Mouse (Mus musculus): Measurements from ENCODE around the gene Btf3l4. TPM values are rescaled to one million over a fixed set of nuclear protein-coding genes. Genes with fewer than 3 reads are reported as not detected.

The Btf3l4 gene
- total RNA-seq (2017), result 71.3 and 127 TPM in 2 replicates

DNA sequence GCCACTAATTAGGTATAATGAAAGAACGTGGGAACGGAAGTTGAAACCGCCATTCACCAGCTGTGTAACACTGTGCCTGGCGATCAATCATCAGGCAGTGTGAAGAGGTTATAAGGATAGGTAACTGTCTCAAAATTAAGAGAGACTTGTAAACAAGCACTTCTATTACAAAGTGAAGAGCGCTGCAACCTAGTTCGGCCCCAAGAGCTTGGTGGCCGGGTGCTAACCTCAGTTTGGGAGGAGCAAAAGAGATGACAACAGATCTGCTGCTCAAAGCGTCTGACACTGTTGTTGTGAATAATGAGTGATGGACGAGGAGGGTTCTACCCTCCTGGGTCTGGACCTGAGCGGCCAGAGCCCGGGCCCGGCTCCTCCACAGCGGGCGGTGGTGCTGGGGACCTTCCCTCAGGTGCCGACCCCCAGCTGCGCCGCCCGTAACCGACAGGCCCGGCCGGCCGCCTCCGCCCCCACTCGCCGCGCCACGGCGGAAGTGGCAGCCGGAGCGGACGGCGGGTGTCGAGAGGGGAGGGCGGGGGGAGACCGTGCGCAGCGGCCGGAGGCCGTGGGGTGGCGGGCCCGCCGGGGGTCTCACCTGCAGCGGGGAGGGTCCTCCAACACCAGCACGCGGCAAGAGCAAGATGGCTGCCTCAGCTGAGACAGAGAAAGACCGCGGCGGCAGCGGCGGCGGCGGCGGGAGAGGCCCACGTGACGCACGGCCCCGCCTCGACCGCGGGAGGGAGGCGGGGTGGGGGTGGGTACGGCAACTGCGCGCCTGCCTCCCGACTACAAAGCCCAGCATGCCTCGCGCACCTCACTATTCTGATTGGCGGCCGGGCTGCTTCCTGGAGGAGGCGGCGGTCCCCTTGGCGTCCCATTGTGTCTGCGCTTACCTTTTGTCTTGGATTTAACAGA is at the start of gene Btf3l4:
Gene Btf3l4, minus strand, starts transcription at position 699 of the 912 bp plus-strand sequence.
- peak; percentile 87 for ATAC-seq (replicated peaks; ENCODE audit: low read depth, poor library complexity, severe bottlenecking)

DNA sequence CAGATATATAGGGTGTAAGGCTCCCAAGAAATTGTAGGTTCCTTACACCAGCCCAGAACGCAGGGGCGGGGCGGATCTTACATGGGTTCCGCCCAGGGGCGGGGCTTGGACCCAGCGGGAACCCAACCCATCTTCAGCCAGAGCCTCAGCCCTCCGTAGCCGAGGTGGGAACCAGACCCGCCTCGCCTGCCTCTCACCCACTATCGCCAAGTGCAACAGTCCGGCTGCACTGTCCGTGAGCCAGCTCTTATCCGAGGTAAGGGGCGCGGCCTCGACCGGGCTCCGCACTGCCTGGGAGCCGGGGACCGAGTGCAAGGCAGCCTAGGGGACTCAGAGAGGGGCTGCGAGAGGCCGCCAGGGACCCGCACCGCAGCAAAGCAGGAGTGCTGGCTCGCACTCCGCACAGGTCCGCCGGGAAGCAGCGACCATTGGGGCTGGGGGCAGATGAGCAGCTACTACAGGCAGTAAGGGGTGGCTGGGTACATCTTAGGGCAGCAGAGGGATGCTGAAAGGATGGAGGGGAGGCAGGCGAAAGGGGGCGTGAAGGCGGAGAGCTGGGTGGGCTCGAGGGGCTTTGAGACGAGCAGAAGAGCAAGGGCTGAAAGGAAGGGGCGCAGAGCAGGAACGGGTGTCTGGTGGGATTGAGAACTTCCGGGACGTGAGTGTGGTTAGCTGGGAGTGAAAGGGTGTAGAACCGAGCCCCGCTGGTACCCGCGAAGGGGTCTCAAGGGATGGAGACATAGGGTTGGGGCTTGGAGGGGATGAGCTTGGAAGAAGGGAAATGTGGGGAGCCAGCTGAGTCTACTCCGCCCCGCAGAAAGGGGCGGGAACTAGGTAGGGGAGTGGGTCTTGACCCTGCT is 45.8 kb upstream of the Btf3l4 start, which contains the start of gene Rab3b:
Gene Rab3b, plus strand, starts transcription at position 101 of the 860 bp plus-strand sequence.
- ATAC-seq (replicated peaks; ENCODE audit: low read depth, poor library complexity, severe bottlenecking), result peak; percentile 96

DNA sequence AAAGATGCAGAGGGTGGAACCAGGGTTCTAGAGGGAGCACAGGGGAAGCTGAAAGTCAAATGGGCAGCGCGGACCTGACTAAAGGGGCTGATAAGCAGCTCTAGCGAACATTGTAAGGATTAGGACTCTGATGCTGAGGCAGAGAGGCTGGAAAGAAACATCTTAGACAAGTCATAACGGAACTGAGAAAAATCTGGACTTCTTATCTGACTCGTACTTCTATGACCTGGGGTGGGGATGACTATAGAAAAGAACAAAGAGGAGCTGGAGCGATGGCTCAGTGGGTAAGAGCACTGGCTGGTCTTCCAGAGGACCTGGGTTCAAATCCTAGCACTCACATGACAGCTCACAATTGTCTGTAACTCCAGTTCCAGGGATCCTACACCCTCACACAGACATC is 44.5 kb upstream of the Btf3l4 start:
- ATAC-seq (replicated peaks; ENCODE audit: low read depth, poor library complexity, severe bottlenecking), result no peak

DNA sequence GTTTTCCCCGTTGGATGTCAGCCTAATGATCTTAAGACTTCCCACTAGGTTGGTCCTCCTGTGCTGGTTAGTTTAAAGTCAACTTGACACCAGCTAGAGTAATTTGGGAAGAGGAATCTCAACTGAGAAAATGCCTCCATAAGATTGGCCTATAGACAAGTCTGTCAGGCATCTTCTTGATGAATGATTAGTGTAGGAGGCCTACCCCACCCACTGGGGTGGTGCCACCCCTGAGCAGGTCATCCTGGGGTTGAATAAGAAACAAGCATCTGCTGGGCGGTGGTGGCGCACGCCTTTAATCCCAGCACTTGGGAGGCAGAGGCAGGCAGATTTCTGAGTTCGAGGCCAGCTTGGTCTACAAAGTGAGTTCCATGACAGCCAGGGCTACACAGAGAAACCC is 40.3 kb upstream of the Btf3l4 start:
- ATAC-seq (replicated peaks; ENCODE audit: low read depth, poor library complexity, severe bottlenecking), result no peak

DNA sequence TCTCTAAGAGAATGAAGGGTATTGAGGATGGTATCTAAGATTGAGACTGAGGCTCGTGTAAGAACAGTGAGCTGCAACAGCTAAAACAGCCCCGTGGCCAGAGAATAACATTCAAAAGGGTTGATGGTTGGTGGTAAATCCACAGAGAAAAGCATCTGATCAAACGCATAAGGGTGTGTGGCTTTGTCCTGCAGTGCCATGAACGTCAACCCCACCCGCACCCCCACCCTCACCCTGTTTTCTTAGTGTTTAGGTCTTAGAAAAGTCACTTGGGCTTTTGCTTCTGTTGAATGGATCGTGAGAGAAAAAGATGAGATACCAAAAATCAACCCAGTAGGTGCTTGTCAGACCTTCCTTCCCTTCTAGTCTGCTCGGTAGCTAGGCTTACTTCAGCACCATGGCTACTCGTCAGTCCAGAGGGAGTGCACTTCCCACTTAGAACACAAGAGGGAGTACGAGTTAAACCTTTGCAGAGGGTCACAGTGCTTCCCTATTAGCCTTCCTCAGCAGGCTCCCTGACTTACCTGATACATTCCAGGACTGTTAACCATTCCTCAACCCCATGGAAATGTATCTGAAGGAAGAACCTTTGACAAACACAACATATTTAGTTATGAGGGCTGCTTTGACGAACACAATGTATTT is 36.4 kb upstream of the Btf3l4 start:
- ATAC-seq (replicated peaks; ENCODE audit: low read depth, poor library complexity, severe bottlenecking), result peak; percentile 98

DNA sequence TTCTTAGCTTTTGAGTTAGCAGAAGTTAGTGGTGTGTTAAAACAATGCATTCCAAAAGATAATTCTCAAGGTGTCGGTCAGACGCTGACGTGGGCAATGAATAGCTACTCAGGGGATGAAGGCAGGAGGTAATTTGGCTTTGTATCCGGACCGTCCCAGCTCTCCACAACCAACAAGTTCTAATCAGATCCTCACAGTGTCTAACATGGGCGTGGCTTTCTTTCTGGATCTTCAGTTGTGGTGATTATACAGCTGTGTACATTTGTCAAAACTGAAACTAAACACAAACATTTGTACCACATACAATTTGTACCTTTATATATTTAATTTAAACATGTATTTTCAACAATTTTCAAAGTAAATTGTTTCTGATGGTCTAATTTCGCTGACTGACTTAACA is 33.4 kb upstream of the Btf3l4 start:
- ATAC-seq (replicated peaks; ENCODE audit: low read depth, poor library complexity, severe bottlenecking), result 0 out of 2 replicates have a peak, but pooled peaks have one; percentile 36

DNA sequence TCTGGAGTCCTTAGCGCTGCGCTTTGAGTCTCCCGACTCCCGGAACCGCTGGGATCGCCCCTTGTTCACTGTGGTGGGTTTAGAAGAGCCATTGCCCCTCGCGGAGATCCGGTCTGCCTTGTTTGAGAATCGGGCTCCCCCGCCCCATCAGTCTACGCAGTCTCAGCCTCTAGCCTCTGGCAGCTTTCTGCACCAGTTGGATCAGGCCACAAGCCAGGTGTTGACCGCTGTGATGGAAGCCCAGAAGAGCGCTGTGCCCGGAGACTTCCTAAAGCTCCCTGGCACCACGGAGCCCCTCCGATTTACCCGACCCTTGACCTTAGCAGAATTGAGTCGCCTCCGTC is 15.1 kb upstream of the Btf3l4 start, which contains the start of gene A730015C16Rik:
Gene A730015C16Rik, minus strand, starts transcription at position 115 of the 344 bp plus-strand sequence.
- peak; percentile 30 for ATAC-seq (replicated peaks; ENCODE audit: low read depth, poor library complexity, severe bottlenecking)

DNA sequence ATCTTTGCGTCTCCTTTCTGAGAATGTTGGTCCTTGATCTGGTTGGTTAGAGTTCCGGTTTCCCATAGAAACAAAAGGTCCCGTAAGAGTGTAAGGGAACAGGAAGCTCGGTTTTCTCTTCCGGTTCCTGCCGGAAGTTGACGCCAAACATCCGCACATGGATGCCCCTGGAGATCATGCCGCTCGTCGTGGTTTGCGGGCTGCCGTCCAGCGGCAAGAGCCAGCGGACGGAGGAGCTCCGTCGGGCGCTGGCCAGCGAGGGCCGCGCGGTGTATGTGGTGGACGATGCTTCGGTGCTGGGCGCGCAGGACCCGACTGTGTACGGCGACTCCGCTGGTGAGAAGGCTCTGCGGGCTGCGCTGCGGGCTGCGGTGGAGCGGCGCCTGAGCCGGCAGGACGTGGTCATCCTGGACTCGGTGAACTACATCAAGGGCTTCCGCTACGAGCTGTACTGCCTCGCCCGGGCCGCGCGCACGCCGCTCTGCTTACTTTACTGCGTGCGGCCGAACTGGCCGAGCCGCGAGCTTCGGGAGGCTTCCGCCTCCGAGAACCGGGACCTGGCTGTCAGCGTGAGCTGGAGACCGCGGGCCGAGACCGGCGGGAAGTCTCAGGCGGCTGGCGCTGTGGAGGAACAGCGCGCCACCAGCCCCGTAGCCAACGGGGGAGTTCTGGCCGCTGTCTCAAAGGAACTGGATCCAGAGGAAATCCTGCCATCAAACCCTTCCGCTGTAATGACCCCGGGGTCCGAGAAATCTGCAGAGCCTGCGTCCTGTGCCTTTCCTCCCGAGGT is 14.5 kb upstream of the Btf3l4 start, which contains the start of gene Kti12:
Gene Kti12, plus strand, starts transcription at position 71 of the 790 bp plus-strand sequence.
- ATAC-seq (replicated peaks; ENCODE audit: low read depth, poor library complexity, severe bottlenecking), result peak; percentile 89

DNA sequence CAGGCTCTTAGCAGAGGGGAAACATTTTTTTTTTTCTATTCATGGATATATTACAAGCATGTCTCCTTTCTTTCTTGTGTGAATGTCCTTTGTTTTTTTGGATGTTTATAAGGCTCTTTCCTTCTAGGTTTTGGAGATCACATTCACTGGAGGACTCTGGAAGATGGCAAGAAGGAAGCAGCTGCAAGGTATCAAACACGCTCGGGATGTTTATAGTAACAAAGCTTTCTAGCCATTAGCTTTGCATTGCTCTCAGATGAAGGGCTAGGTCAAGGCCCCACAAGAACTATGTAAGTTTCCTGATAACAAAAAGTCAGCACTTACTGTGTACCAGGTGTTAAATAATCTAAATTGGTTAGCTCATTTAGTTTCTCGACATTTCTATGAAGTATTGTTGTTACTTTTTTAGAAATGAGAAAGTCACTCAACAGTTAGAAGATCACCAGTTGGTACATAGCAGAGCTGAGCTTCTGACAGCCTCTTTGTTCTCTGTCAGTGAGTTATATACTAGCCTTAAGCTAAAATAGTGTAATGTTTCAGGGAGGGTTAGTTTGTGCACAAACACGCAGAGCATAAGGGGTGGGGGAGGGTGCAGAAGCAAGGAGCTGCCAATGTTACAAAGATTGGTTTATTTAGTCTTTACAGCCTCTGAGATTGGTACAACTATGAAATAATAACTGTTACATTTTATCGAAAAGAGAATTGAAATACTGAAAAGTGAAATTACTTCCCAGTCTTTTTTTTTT is 12.6 kb upstream of the Btf3l4 start:
- ATAC-seq (replicated peaks; ENCODE audit: low read depth, poor library complexity, severe bottlenecking), result no peak

DNA sequence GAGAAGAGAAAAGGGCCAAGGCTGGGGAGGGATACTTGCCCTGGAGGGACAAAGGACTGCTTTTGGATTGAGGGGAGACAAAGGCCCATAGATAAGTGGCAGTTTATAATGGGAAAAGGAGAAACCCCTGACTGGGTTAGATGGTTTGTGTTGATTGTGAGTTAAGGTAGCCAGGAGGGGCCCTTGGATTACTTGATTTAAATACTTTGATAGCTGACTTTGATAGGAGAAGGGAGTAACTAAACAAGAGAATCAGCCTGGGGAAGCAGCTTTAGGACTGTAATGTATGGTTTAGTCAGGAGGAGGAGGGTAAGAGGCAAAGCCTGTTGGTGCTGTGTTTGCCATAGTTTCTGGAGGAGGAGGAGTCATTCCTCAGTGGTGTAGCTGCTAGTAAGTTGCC is 9.9 kb upstream of the Btf3l4 start:
- no peak for ATAC-seq (replicated peaks; ENCODE audit: low read depth, poor library complexity, severe bottlenecking)

DNA sequence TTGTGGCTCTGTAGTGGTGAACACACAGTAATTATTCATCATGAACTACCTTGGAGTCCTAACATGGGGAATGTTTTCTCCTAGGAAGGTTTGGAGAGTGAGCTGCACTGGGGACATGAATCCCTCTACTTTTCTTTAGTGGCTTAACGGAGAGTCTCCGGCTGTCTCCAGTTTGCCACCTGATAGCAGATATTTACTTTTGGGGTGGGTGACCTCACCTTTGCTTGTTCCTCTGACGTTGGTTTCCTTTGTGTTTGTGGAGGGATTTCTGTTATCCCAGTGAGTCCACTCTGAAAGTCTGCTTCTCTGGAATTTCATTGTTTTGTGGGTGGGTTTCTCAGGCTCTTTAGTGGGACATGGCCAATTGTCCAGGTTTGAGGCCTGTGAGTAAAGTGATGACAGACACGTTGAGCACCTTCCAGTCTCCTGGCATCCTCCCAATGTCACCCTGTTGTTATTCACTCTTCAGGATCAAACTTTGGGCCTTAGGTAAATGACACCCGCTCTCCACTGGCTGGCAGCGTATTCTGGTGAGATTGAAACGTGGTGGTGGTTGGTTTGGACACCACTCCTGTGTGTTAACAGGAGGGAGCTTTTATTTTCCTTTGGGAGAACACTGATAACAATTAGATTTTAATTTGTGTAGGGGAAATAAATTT is 8.6 kb upstream of the Btf3l4 start:
- no peak for ATAC-seq (replicated peaks; ENCODE audit: low read depth, poor library complexity, severe bottlenecking)

DNA sequence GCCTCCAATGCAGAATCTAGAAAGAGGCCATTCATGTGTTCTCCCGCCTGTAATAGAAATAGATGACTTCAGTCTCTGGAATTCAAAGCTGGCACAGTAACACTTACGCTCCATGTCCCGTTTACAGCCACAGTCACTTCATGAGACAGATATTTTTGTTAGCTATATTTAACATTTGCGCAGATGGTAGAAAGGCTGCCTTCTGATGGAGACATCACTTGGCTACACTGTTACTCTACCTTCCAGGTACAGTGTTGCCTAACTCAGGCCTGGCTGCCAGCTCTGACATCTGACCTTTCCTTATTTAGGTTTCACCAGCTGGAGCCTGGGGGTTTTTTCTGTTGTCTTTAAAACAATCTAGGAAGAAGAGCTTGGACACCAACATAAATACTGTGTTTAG is 4.6 kb upstream of the Btf3l4 start:
- ATAC-seq (replicated peaks; ENCODE audit: low read depth, poor library complexity, severe bottlenecking), result no peak

DNA sequence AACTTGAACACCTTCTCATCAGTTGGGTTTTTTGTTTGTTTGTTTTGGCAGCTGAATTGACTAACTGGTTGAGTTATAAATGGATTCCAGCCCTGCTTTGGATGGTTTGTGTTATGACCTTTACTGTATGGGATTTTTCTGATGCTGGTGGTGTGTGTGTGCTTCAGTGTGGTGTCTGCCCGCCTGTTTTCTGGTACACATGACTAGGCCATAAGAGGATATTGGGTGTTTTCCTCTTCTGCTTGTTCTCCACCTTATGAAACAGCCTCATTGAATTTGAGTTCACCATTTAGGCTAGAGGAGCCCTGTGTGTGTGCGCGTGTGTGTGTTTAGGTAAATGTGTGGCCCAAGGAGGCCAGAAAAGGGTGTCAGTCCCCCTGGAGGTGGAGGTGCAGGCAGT is 2.1 kb upstream of the Btf3l4 start:
- no peak for ATAC-seq (replicated peaks; ENCODE audit: low read depth, poor library complexity, severe bottlenecking)

DNA sequence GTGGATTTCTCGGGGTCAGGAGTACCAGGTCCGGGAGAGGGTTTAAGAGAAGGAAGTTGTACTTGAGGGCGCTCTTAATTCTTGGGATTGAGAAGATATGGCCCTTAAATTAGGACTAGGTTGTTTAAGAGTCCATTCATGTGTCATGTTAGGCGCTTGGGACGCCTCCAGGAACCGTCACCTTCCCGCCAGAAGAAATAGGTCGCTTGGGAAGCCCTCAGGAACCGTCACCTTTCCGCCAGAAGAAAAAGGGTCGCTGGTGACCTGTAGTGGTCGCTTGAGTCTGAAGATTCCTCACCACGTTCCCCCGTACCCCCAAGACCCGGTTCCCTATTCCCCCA is 1.5 kb upstream of the Btf3l4 start:
- no peak for ATAC-seq (replicated peaks; ENCODE audit: low read depth, poor library complexity, severe bottlenecking)

DNA sequence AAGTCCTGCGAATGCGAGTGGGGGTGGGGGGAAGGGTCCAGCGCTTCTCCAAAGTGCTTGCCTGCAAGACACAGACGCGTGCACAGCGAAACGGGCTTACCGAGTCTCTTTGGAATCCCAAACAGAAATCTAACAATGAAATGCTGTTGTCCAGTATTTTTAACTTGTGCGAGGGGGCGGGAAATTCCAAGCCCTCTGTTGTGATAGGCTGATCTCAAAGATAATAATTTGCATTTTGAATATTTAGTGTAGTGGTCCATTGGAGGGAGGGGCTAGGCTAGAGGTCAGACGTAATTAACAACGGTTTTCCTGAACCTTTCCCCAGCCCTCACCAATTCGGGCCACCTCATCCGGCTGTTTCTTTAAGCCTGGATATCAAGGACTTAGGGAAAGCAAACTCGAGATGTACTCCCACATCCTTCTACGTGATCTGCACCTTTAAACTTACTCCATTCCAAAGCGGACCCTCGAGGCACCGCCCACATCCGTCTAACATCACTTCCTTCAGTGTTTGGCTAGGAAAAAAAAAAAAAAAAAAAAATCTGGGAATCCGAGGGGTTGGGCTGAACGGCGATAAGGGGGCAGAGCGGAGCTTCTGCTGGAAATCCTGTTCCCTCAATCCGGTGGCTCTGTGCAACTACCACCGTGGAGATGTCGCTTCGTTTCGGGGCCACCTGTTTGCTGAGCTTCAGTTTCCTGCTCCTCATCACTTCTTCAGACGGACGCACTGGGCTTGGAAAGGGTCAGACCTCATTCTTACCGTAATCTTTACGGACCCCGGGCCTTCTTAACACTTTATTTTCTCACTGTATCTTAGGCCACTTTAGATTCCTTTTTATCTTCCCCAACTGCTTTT is 929 bp upstream of the Btf3l4 start, which contains the start of gene Txndc12:
Gene Txndc12, plus strand, starts transcription at position 487 of the 856 bp plus-strand sequence.
- ATAC-seq (replicated peaks; ENCODE audit: low read depth, poor library complexity, severe bottlenecking), result peak; percentile 69

DNA sequence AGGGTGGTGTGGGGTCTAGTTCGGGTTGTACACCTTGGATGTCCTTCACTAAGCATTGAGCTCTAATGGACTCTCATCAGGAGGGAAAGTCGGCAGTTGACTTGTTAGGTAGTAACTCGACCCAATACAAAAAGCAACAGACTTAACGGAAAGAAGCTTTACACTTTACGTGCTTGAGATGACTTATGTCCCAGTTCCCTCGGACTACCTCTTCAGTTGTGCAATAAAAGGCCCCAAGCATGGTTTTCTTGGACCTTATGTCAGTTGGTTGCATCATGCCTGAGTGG is 357 bp upstream of the Btf3l4 start:
- no peak for ATAC-seq (replicated peaks; ENCODE audit: low read depth, poor library complexity, severe bottlenecking)

DNA sequence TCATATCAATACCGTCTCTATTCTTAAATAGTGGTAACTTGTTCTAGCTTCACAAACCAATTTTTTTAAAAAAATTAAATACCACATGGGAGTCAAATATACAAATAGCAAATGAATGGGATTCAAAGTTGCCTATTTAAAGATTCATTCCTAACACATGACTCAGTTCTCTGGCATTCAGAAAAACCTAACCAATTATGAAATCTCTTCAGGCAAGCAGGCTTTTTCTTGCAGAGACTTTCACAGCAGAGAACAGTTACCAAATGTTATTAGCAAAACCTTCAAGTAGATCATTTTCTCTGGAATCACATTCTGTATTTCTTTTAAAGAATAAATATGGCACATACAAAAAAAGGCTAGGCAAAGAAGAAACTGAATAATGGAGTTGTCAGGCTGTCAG is 2.7 kb downstream of the Btf3l4 start:
- ATAC-seq (replicated peaks; ENCODE audit: low read depth, poor library complexity, severe bottlenecking), result no peak

DNA sequence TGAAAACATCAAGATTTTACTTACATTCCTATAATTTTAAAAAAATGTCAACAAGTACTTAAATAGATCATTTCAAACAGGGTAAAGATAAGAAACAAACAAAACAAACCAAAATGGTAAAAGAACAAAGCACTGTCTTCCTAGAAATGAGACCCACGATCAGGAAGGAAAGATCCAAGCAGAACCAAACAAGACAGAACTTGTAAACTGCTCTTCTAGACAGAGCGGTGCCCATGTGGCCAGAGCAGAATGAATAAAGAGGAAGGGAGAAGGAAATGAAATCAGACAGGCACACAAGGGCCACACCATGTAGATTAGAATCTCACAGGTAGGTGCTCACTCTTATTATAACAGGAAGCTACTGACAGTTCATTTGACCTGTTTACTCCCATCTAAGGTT is 6.8 kb downstream of the Btf3l4 start:
- no peak for ATAC-seq (replicated peaks; ENCODE audit: low read depth, poor library complexity, severe bottlenecking)

Data from common myeloid progenitor, adult 5-6 weeks (primary cell).